Mouse (Mus musculus) liver, embryonic 13.5 days (tissue): ENCODE measurements around the gene Fgfr3. TPM values are rescaled to one million over a fixed set of nuclear protein-coding genes. Genes with fewer than 3 reads are reported as not detected.
A peak's percentile ranks its signal among the peaks of the same experiment; 100 is the strongest.

Source experiments
- ATAC-seq: fragments of 200-750 bp; cut with Nextera tagmentation; 2 replicates; pipeline ENCODE4 v1.8.0; 2017; ENCODE audit warnings: low read depth, mild to moderate bottlenecking, moderate number of reproducible peaks, moderate library complexity
- DNase-seq: peaks from one replicate; pipeline ENCODE4 v3.0.0; 2022
- H3K27ac ChIP-seq: fragments of 300-500 bp; sonication (generic); 2 replicates; pipeline ENCODE4 v1.5.1; 2015; ENCODE audit warnings: moderate library complexity, mild to moderate bottlenecking, inconsistent platforms
- H3K27me3 ChIP-seq: fragments of 300-500 bp; sonication (generic); 2 replicates; pipeline ENCODE4 v1.6.1; 2015; ENCODE audit warnings: mild to moderate bottlenecking, inconsistent platforms
- H3K36me3 ChIP-seq: fragments of 300-500 bp; sonication (generic); 2 replicates; pipeline ENCODE4 v1.6.1; 2015; ENCODE audit warnings: mild to moderate bottlenecking, inconsistent platforms
- H3K4me1 ChIP-seq: fragments of 300-500 bp; sonication (generic); replicated peaks from 2 replicates; pipeline ENCODE4 v1.6.1; 2015; ENCODE audit warnings: inconsistent platforms
- H3K4me2 ChIP-seq: fragments of 300-500 bp; sonication (generic); 2 replicates; pipeline ENCODE4 v1.6.1; 2015; ENCODE audit warnings: inconsistent platforms, mild to moderate bottlenecking, moderate library complexity
- H3K4me3 ChIP-seq: fragments of 300-500 bp; sonication (generic); replicated peaks from 2 replicates; pipeline ENCODE4 v1.5.1; 2015; ENCODE audit warnings: mild to moderate bottlenecking, inconsistent platforms
- H3K9ac ChIP-seq: fragments of 300-500 bp; sonication (generic); 2 replicates; pipeline ENCODE4 v1.6.1; 2015; ENCODE audit warnings: mild to moderate bottlenecking, inconsistent platforms
- H3K9me3 ChIP-seq: fragments of 300-500 bp; sonication (generic); replicated peaks from 2 replicates; pipeline ENCODE4 v1.6.1; 2016; ENCODE audit warnings: inconsistent platforms
- WGBS: fragments of 180-500 bp; shearing (Covaris S2); methylation state at CpG from one replicate; pipeline ENCODE4 v1.1.7; 2015; ENCODE audit not compliant: insufficient replicate concordance; 5-methylcytosine and 5-hydroxymethylcytosine counted together
- polyA plus RNA-seq: library from polyadenylated mRNA; unstranded; fragments of >200 nt; fragmentation: Nextera tagmentation; extraction: Ambion mirVana; gene quantifications from 2 replicates; pipeline ENCODE4 v1.2.1, GENCODE M21; 2015

Gene Fgfr3
- 1.7 and 2.7 TPM in 2 replicates for polyA plus RNA-seq

DNA sequence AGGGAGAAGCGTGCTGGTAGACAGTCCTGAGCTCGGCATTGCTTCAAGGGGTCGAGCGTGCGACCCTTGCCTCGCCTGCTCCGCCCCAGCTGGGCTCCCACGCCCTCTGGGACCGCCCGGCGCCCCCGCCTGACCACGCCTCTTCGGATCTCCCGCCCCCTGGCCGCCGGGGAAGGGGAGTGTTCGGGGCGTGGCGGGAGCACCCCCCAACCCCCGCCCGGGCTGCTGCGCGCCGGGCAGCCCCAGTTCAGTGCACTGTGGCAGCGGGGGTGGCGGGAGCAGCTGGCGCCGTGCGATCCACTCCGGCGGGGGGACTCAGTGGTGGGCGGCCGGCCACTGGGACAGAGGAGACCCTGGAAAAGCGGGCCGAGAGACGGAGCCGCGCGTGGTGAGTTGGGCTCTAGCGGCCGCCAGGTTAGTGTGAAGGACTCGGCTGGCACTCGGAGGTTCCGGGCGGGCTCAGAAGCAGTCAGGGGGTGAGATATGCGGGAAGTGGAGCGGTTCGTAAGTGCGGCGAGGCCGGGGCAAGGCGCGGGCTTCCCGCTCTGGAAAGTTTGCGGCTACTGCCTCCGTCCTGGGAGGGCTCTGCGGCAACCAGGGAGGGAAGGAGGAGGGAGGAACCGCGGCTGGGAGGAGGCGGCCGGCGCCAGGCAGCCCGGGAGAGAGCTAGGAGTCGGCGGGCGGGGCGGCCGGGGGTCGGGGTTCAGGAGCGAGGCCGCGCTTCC is at the start of gene Fgfr3:
Gene Fgfr3 (plus strand): TSS at position 134 of the 725 bp plus-strand sequence.
- peak; percentile 20 for DNase-seq
- Histone ChIP-seq H3K4me2 (peak within 1 kb of the TSS; percentile 82), H3K27me3 (peaks cover 84% of the 10 kb centered on the region), H3K4me1 (peaks cover 38% of the 10 kb centered on the region), H3K36me3 (no peaks in the 10 kb centered on the region), H3K9me3 (no peaks in the 10 kb centered on the region), H3K4me3 (peak within 1 kb of the TSS; percentile 65), H3K9ac (peak within 1 kb of the TSS; percentile 67), H3K27ac (peak within 1 kb of the TSS; percentile 18; the same call in 1 of the 2 replicates)
- WGBS = under 1% methylated on average over 71 of the region's 73 CpGs
- peak; percentile 69 for ATAC-seq

DNA sequence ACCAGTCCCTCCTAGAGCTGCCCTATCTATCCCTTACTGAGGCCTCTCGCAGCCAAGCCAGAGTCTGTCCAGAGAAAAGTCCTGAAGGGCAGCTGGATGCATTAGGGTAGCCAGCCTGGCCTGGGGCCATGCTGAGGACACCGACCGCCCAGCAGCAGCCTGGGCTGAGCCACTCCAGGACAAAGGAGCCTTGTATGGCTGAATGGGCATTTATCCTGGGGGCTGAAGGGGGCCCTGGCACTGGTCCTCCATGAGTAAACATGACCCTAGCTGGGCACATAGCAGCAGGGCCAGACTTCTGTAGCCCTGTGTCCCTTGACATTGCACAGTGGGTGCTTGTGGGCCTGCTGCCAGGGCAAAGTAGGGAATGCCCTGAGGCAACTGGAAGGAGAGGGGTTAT is 47.0 kb upstream of the Fgfr3 start:
- Histone ChIP-seq H3K27me3 (no peaks in the 10 kb centered on the region), H3K9ac (no peak overlapping the region), H3K9me3 (no peaks in the 10 kb centered on the region), H3K4me1 (0 out of 2 replicates have a peak, but pooled peaks cover 6% of the 10 kb centered on the region), H3K4me2 (no peak overlapping the region), H3K4me3 (no peak overlapping the region), H3K36me3 (peaks cover 43% of the 10 kb centered on the region), H3K27ac (no peak overlapping the region)
- no peak for DNase-seq
- WGBS = 84% methylated on average over 3 of the region's 3 CpGs
- ATAC-seq = peak; percentile 24

DNA sequence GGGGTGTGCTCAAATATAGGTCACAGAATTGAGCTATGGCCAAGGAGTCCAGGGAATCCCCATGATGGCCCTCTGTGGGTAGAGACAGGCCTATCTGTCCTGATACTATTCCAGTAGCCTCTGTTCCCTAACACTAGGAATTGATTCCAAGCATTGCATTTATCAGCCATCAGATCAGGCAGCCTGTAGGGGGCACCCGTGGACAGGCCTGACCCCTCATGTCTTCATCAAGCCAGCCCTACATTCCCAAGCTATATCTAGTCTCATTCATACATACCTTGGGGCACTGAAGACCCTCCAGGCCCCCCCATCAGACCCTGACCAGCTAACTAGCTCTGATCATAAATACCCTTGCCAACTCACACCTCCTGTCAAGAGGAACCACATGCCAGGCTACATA is 45.5 kb upstream of the Fgfr3 start:
- no peak for ATAC-seq
- H3K9me3 ChIP-seq = no peaks in the 10 kb centered on the region
- WGBS = 3% methylated on average over 1 of the region's 1 CpGs

DNA sequence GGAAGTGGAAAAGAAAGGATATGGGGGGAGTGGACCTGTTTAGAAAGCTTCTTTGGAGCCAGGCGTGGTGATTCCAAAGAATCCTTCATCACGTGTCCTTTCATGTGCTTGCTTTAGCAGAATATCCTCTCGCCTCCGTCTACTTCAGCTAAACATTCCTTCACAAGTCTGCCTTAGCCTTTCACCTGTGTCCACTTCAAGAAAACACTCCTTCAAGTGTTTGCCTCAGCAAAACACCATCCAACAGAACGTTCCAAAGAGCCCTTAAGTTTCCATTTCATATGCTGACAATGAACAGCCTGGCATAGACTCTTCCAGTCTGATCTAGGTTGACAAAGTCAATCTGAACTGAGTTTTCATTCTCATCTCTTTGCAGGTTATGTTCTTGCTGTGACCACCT is 43.2 kb upstream of the Fgfr3 start:
- no peak for DNase-seq
- H3K36me3 ChIP-seq = peaks cover 5% of the 10 kb centered on the region
- no peak for ATAC-seq

More for the DNA sequence above, 45.5 kb upstream of the Fgfr3 start:
- peaks cover 19% of the 10 kb centered on the region for H3K4me1 ChIP-seq
- H3K27ac ChIP-seq = no peak overlapping the region
- no peak overlapping the region for H3K4me2 ChIP-seq
- peaks cover 28% of the 10 kb centered on the region for H3K36me3 ChIP-seq
- no peak overlapping the region for H3K9ac ChIP-seq
- no peak for DNase-seq
- H3K27me3 ChIP-seq = no peaks in the 10 kb centered on the region
- H3K4me3 ChIP-seq = no peak overlapping the region

DNA sequence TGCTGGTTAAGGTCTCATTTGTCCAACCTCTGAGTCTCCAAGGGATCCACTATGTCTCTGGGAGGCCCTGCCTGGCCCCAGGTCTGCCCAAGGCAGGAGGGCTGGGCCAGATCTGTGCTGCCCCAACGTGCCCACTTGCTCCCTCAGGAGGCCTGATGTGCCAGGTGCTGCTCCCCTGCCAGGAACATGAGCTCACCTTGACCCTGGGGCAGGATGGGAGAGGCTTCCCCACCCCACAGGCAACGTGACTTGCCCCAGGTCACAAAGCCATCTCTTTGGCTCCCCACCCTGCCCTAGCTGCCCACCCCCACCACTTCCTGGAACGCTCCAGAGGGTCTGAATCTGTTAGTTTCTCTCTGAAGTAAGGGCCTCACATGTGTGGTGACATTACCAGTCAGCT is 40.4 kb upstream of the Fgfr3 start:
- Histone ChIP-seq H3K9ac (no peak overlapping the region), H3K4me1 (peaks cover 37% of the 10 kb centered on the region), H3K4me2 (no peak overlapping the region), H3K27ac (peak overlapping the region; percentile 47; the same call in 1 of the 2 replicates), H3K9me3 (no peaks in the 10 kb centered on the region), H3K36me3 (no peaks in the 10 kb centered on the region), H3K4me3 (no peak overlapping the region), H3K27me3 (no peaks in the 10 kb centered on the region)
- DNase-seq (no peak), ATAC-seq (no peak)
- 24% methylated on average over 3 of the region's 3 CpGs for WGBS

More for the DNA sequence above, 43.2 kb upstream of the Fgfr3 start:
- Histone ChIP-seq H3K4me3 (no peak overlapping the region), H3K9ac (no peak overlapping the region), H3K4me1 (peaks cover 37% of the 10 kb centered on the region), H3K4me2 (no peak overlapping the region), H3K27ac (no peak overlapping the region), H3K9me3 (no peaks in the 10 kb centered on the region), H3K27me3 (no peaks in the 10 kb centered on the region)
- 77% methylated on average over 5 of the region's 5 CpGs for WGBS

DNA sequence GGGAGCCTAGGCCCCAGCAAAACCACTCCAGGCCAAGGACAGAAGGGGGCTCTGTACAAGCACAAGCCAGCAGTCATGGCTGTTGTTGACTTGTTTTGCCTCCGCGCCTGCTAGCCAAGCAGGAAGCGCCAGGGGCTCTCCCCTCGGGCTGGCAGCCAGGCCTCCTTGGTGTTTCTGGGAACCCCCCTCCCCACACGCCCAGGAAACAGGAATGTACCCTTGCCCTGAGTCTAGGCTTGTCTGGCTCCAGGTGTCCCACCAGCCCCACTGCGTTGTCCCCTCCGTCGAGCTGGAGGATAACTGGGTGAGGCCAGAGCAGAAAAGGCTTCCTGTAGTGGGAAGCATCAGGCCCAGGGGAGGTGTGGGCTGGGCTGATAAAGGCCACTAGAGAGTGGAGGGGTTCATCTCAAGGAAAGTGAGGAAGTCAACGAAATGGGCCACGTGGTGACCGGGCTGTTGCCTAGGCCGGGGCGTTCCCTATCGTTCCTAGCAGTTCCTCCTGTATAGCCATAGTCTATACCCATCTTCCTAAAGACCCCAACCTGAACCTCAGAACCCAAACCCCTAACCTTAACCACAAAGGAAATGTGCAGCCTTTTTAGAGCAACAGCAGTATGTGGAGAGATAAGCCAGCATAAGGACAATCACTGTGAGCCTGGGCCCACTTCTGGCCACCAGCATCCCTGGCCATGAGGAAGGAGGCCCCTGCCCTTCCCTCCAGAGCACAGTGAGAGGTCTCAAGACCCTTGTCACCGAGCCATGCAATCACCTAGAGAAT is 39.7 kb upstream of the Fgfr3 start:
- WGBS = 12% methylated on average over 15 of the region's 15 CpGs
- Histone ChIP-seq H3K27ac (peak overlapping the region; percentile 62), H3K4me2 (no peak overlapping the region), H3K4me3 (no peak overlapping the region), H3K9ac (no peak overlapping the region), H3K9me3 (no peaks in the 10 kb centered on the region), H3K4me1 (peaks cover 44% of the 10 kb centered on the region), H3K27me3 (no peaks in the 10 kb centered on the region), H3K36me3 (no peaks in the 10 kb centered on the region)
- peak; percentile 83 for ATAC-seq
- DNase-seq = peak; percentile 58

DNA sequence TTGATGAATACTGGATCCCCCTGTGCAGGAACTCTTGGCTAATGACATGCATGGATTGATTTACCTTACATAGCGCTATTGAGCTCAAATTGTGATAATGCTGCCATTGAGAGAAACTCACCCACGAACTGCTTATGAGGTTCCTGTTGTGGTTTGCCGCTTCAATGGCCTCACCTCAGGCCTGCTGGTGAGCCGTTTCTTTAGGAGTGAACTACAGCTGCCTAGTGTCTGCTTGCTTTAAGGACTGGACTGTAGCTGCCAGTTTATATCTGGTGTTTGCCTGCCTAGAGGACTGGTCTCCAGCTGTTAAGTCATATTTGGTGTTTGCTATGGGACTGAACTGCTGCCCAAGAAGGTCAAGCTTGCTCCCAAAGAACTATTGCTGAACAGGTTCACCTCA is 38.5 kb upstream of the Fgfr3 start:
- Histone ChIP-seq H3K27me3 (no peaks in the 10 kb centered on the region), H3K9me3 (no peaks in the 10 kb centered on the region), H3K4me1 (peaks cover 53% of the 10 kb centered on the region), H3K36me3 (no peaks in the 10 kb centered on the region), H3K4me2 (no peak overlapping the region), H3K4me3 (no peak overlapping the region), H3K9ac (no peak overlapping the region; the same call in 1 of the 2 replicates), H3K27ac (no peak overlapping the region)
- ATAC-seq (no peak), DNase-seq (no peak)
- 45% methylated on average over 4 of the region's 4 CpGs for WGBS

DNA sequence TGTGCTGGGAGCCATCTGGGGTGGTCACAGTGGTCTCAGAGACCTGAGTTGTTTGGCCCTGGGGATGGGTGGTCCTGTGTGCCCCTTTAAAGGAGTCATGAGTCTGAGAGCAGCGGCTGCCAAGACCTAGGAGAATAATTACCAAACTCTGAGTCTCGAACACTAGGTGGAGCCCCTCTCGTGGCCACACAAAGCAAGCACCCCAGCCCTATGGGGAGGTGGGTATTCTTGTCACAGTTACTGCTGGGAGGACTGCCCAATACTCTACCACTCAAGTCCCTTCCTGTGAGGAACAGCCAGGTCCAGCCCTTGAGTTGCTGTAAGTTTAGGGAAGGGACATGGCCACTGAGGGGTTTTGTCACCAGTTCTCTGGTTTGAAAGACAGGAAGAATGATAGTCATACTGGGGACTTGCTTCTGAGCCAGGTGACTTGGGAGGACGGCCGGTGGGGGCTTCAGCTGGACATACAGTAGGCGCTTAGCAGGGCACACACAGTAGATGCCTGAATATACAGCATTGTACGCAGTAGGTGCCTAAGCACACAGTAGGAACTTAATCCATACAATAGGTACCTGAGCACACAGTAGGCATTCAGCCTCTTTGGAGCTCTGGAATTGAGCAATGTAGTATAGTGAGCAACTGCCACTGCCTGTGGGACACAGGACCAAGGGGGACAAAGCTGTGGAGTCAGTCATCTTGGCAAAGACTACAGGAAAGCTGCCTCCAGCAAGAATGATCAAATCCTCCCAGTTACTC is 37.4 kb upstream of the Fgfr3 start:
- DNase-seq (no peak), ATAC-seq (no peak)
- H3K4me3 ChIP-seq = no peak overlapping the region
- WGBS = 35% methylated on average over 7 of the region's 7 CpGs
- H3K4me1 ChIP-seq = peaks cover 52% of the 10 kb centered on the region
- H3K9ac ChIP-seq = no peak overlapping the region
- no peaks in the 10 kb centered on the region for H3K27me3 ChIP-seq
- no peak overlapping the region for H3K27ac ChIP-seq
- no peak overlapping the region for H3K4me2 ChIP-seq
- no peaks in the 10 kb centered on the region for H3K36me3 ChIP-seq
- no peaks in the 10 kb centered on the region for H3K9me3 ChIP-seq

DNA sequence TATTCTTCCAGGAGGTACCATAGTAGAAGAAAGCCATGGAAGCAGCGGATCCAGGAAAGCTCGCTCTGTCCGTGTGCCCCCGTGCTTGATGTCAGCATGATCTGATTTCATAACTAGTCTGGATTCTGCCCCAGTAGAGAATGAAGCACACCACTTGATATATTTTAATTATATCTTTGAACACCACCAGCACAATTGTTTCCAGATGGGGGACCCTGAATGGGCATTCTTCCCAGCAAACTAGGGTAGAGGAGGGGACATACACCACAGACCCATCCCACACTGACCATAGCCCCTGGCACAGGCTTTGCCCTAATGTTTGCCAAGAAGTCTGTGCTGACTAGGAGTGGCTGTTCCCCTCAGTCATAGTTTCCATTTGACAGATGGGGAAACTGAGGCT is 36.5 kb upstream of the Fgfr3 start:
- ATAC-seq (no peak), DNase-seq (no peak)
- no peak overlapping the region for H3K4me3 ChIP-seq
- WGBS = 87% methylated on average over 4 of the region's 4 CpGs
- H3K4me2 ChIP-seq = no peak overlapping the region
- H3K36me3 ChIP-seq = no peaks in the 10 kb centered on the region
- no peak overlapping the region for H3K27ac ChIP-seq
- H3K9ac ChIP-seq = no peak overlapping the region
- peaks cover 48% of the 10 kb centered on the region for H3K4me1 ChIP-seq
- no peaks in the 10 kb centered on the region for H3K9me3 ChIP-seq
- no peaks in the 10 kb centered on the region for H3K27me3 ChIP-seq

DNA sequence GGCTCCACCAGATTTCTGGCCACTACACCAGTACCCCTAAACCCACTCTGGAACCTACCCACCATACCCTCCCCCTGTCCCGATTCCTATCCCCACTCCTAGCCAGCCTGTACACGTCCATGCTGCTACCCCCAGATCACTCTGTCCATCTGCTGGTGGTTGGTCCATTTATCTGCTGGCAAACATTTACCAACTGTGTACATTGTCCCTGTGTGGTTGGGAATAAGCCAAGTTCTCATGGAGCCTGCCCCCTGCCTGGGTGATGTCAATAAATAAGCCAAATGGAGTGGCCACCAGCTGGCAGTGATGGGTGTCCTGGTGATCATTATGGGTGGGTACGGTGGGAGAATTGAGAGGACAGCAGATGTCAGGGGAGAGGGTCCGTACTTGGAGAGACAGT is 34.3 kb upstream of the Fgfr3 start:
- no peaks in the 10 kb centered on the region for H3K9me3 ChIP-seq
- no peak overlapping the region for H3K4me2 ChIP-seq
- DNase-seq = no peak
- no peaks in the 10 kb centered on the region for H3K36me3 ChIP-seq
- peak; percentile 49 for ATAC-seq
- WGBS = 60% methylated on average over 4 of the region's 4 CpGs
- no peak overlapping the region for H3K27ac ChIP-seq
- no peak overlapping the region for H3K9ac ChIP-seq
- no peak overlapping the region for H3K4me3 ChIP-seq
- peaks cover 3% of the 10 kb centered on the region for H3K27me3 ChIP-seq
- H3K4me1 ChIP-seq = peaks cover 32% of the 10 kb centered on the region
